ENCODE assay signal across 26 mouse cellular contexts in the genomic region with DNA sequence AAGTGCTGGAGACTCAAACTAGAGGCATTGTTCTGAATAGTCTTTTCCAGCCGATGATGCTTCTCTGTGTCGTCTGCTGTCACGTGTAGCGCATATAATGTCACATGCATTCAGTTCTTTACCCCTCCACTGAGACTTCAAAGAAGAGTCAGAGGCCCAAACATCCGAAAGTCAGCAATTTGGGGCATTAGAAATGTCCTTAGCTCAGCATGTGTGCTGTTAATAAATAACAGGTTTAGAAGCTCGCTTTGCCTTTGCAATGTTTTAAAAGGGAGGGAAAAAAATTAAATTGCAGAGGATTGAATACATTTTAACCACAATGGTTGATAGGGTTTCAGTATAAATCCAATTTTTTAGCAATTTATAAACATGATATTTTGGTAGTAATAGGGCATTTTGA. TPM values are rescaled to one million over a fixed set of nuclear protein-coding genes. Genes with fewer than 3 reads are reported as not detected.
A peak's percentile ranks its signal among the peaks of the same experiment; 100 is the strongest.
DNase-seq lines count a peak whose midpoint lies in the region.
"Had no signal": no experiment of that assay in that cellular context is flagged by ENCODE, and none has a peak within 500 bp of the region (broad histone marks: within the 10 kb centered on the region; RNA-seq: fewer than 3 reads in every experiment).

No protein-coding gene starts in this region.

- H3K9me3 ChIP-seq in heart, embryonic 10.5 days: no peaks in the 10 kb centered on the region
- H3K9me3 ChIP-seq: embryonic facial prominence, embryonic 15.5 days; heart, embryonic 13.5 days; hindbrain, embryonic 10.5 days; hindbrain, embryonic 13.5 days had no signal

- intact Hi-C loops in heart, postnatal 14 days (cut with DNase I): no loop called here

- H3K4me1 ChIP-seq in heart, embryonic 10.5 days: no peaks in the 10 kb centered on the region
- H3K4me1 ChIP-seq: embryonic facial prominence, embryonic 15.5 days; heart, embryonic 13.5 days; hindbrain, embryonic 10.5 days; hindbrain, embryonic 13.5 days had no signal

- H3K4me3 ChIP-seq in heart, embryonic 10.5 days: no peak overlapping the region
- H3K4me3 ChIP-seq: embryonic facial prominence, embryonic 15.5 days; gastrocnemius, adult 2 months; heart, embryonic 13.5 days; hindbrain, embryonic 10.5 days; hindbrain, embryonic 13.5 days had no signal

- H3K36me3 ChIP-seq in heart, embryonic 10.5 days: no peaks in the 10 kb centered on the region
- H3K36me3 ChIP-seq: embryonic facial prominence, embryonic 15.5 days; heart, embryonic 13.5 days; hindbrain, embryonic 10.5 days; hindbrain, embryonic 13.5 days had no signal

- no peak overlapping the region for H3K27ac ChIP-seq in heart, embryonic 10.5 days
- H3K27ac ChIP-seq: embryonic facial prominence, embryonic 15.5 days; gastrocnemius, adult 2 months; heart, embryonic 13.5 days; hindbrain, embryonic 10.5 days; hindbrain, embryonic 13.5 days had no signal

- WGBS in heart, embryonic 10.5 days: 88% methylated on average over 6 of the region's 6 CpGs

- DNase-seq in heart, embryonic 10.5 days (ENCODE audit: low spot score): peak; percentile 16
- no peak for DNase-seq in heart, postnatal 14 days
- peak; percentile 32 to 72 for DNase-seq in kidney, adult 8-10 months
- no peak for DNase-seq in kidney, postnatal 25 days
- DNase-seq in kidney, postnatal 36 days: peak; percentile 19 to 66
- no peak for DNase-seq in kidney, postnatal 4 days
- DNase-seq in yolk sac, embryonic 10.5 days (ENCODE audit: low spot score): peak; percentile 25
- DNase-seq in urinary bladder, postnatal 10 days (ENCODE audit: low spot score): no peak
- DNase-seq: adrenal gland, adult 8-10 months; adrenal gland, postnatal 25 days; cerebellum, adult 11-12 months; cerebellum, adult 8-10 months; cerebellum, postnatal 10 days; cerebellum, postnatal 36 days; embryo, embryonic 11 days; forebrain, postnatal 0 days; gastrocnemius, adult 2 months; gastrocnemius, postnatal 14 days; heart, adult 18-20 months; heart, postnatal 36 days had no signal

- no peaks in the 10 kb centered on the region for H3K27me3 ChIP-seq in heart, embryonic 10.5 days (ENCODE audit: insufficient read depth, poor library complexity, severe bottlenecking)
- H3K27me3 ChIP-seq: embryonic facial prominence, embryonic 15.5 days; heart, embryonic 13.5 days; hindbrain, embryonic 13.5 days had no signal

RNA-seq across cellular contexts. Expression of a gene that starts 18.1 kb away (rescaled TPM):
- polyA plus RNA-seq in heart, embryonic 10.5 days (2016; fragmentation: Nextera tagmentation; extraction: Ambion mirVana): 17.7 and 28.3 TPM in 2 replicates
- total RNA-seq in heart, postnatal 14 days (2021): 1 to 10 TPM; 3.1 to 3.4 TPM
- polyA plus RNA-seq: activated CD4-positive, CD25-positive, alpha-beta regulatory T cell, adult 4 months; CD4-positive, CD25-positive, alpha-beta regulatory T cell, adult 4 months had no signal

Comparison
In these comparisons a context has a peak if more than half of its experiments do, and no peak if none do; other contexts are left out.
1. DNase-seq: peak in heart, embryonic 10.5 days (single experiment), kidney, adult 8-10 months (2 of 2), kidney, postnatal 36 days (2 of 2) and yolk sac, embryonic 10.5 days (single experiment); none in heart, postnatal 14 days (0 of 2), kidney, postnatal 25 days (0 of 2), kidney, postnatal 4 days (0 of 2) and urinary bladder, postnatal 10 days (single experiment).